Mouse (Mus musculus) kidney, adult 8-10 months (tissue): ENCODE results near the gene Gdpd1.

Experiments
- DNase-seq, 2 experiments: peaks; one replicate each; pipeline ENCODE4 v3.0.0; 2022

Gene Gdpd1

GRCm38 (mm10) chr11:86984990-86985389, 88.9 kb downstream of the Gdpd1 start:
- DNase-seq, result no peak
